Mouse (Mus musculus) C2C12 (cell line): ENCODE data around the gene Nadk.

Experiments used
- CEBPB ChIP-seq: IDR thresholded peaks from one replicate; pipeline ENCODE4 v1.6.1; 2011; ENCODE audit warnings: low read depth, mild to moderate bottlenecking, control low read depth, moderate library complexity
- CTCF ChIP-seq: IDR thresholded peaks from one replicate; pipeline ENCODE4 v1.5.1; 2011; ENCODE audit not compliant: control insufficient read depth, insufficient read depth, insufficient read length
- FOSL1 ChIP-seq: IDR thresholded peaks from one replicate; pipeline ENCODE4 v1.8.0; 2011; ENCODE audit warnings: mild to moderate bottlenecking, low read length; ENCODE audit not compliant: poor library complexity, insufficient read depth, severe bottlenecking
- MAX ChIP-seq: IDR thresholded peaks from one replicate; pipeline ENCODE4 v1.6.1; 2011; ENCODE audit warnings: mild to moderate bottlenecking, control low read depth
- MYOD1 ChIP-seq: IDR thresholded peaks from one replicate; pipeline ENCODE4 v1.6.1; 2011; ENCODE audit warnings: low read depth; ENCODE audit not compliant: control insufficient read depth, insufficient read length
- MYOG ChIP-seq: IDR thresholded peaks from one replicate; pipeline ENCODE4 v1.6.1; 2011; ENCODE audit not compliant: control insufficient read depth, insufficient read length; ENCODE audit errors: extremely low read depth

DNA sequence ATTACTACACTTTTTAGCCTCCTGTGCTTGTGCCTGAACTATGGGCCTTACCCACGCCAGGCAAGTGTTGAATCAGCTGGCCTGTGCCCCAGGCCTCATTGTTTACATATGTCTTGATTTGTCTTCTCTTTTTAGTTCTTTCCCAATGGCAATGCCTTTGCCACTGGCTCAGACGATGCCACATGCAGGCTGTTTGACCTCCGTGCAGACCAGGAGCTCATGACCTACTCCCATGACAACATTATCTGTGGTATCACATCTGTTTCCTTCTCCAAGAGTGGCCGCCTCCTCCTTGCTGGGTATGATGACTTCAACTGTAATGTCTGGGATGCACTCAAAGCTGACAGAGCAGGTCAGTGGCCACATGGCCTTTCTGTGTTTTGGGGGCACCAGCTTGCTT is 7.3 kb upstream of the Nadk start:
- TF ChIP-seq MYOG (no peak), MYOD1 (no peak), CTCF (no peak), MAX (no peak), FOSL1 (no peak), CEBPB (no peak)
